Mouse (Mus musculus): Measurements from ENCODE around the gene Axin1. TPM values are rescaled to one million over a fixed set of nuclear protein-coding genes. Genes with fewer than 3 reads are reported as not detected.
"Not testable (repeated sequence)": the region's sequence is repeated elsewhere in the genome, so short reads cannot be mapped to it uniquely, and the experiment has no call there.

Axin1 gene
- total and polyA plus RNA-seq, 2 experiments from 2014 or later = 21.0 to 30.0 TPM

- Histone ChIP-seq H3K4me2 (ENCODE audit: low read depth, low read length, poor library complexity, severe bottlenecking) (no peak overlapping the region), H3K9ac (replicated peaks; ENCODE audit: low read length, poor library complexity, severe bottlenecking) (no peak overlapping the region)
These were observed 26.8 kb upstream of the Axin1 start for GRCm38 (mm10) chr17:26111722-26112121.

GRCm38 (mm10) chr17:26112751-26113150, 25.7 kb upstream of the Axin1 start:
- no peak overlapping the region for H3K27ac ChIP-seq (ENCODE audit: low read depth, low read length)
- WGBS = 18% methylated on average over 14 of the region's 14 CpGs

More at GRCm38 (mm10) chr17:26111722-26112121, 26.8 kb upstream of the Axin1 start:
- H3K36me3 ChIP-seq (ENCODE audit: insufficient read depth, low read length) = no peaks in the 10 kb centered on the region
- H3K27ac ChIP-seq (ENCODE audit: low read depth, low read length) = no peak overlapping the region
- DNase-seq (ENCODE audit: low spot score) (no peak), ATAC-seq (ENCODE audit: low FRiP score) (no peak)
- TF ChIP-seq CTCF (IDR thresholded peaks at IDR 0.05) = no peak
- no peaks in the 10 kb centered on the region for H3K9me3 ChIP-seq (ENCODE audit: low read length)
- WGBS = 22% methylated on average over 4 of the region's 4 CpGs
- peaks cover 21% of the 10 kb centered on the region; the same call in 1 of the 2 replicates for H3K27me3 ChIP-seq (ENCODE audit: insufficient read depth, low read length)
- no peaks in the 10 kb centered on the region for H3K4me1 ChIP-seq (ENCODE audit: insufficient read depth, low read length)
- H3K4me3 ChIP-seq (ENCODE audit: low read depth, low read length) = no peak overlapping the region

GRCm38 (mm10) chr17:26113181-26113948, 25.1 kb upstream of the Axin1 start, which contains the start of gene Tmem8:
Gene Tmem8 (plus strand): TSS chr17:26113299.
- Histone ChIP-seq H3K9me3 (ENCODE audit: low read length) (no peaks in the 10 kb centered on the region), H3K27me3 (ENCODE audit: insufficient read depth, low read length) (peaks cover 34% of the 10 kb centered on the region; the same call in 1 of the 2 replicates), H3K4me3 (ENCODE audit: low read depth, low read length) (peak within 1 kb of the TSS; percentile 74), H3K4me2 (ENCODE audit: low read depth, low read length, poor library complexity, severe bottlenecking) (peak within 1 kb of the TSS; percentile 93), H3K36me3 (ENCODE audit: insufficient read depth, low read length) (no peaks in the 10 kb centered on the region), H3K9ac (replicated peaks; ENCODE audit: low read length, poor library complexity, severe bottlenecking) (peak within 1 kb of the TSS; percentile 88), H3K27ac (ENCODE audit: low read depth, low read length) (peak within 1 kb of the TSS; percentile 51), H3K4me1 (ENCODE audit: insufficient read depth, low read length) (no peaks in the 10 kb centered on the region)
- TF ChIP-seq CTCF (IDR thresholded peaks at IDR 0.05) = peak; percentile 57
- ATAC-seq (ENCODE audit: low FRiP score) = peak; percentile 65; the same call in 1 of the 2 replicates
- DNase-seq (ENCODE audit: low spot score) = peak; percentile 72
- under 1% methylated on average over 56 of the region's 75 CpGs for WGBS

More at GRCm38 (mm10) chr17:26112751-26113150, 25.7 kb upstream of the Axin1 start:
- H3K9ac ChIP-seq (replicated peaks; ENCODE audit: low read length, poor library complexity, severe bottlenecking) = peak overlapping the region; percentile 88
- no peaks in the 10 kb centered on the region for H3K9me3 ChIP-seq (ENCODE audit: low read length)
- TF ChIP-seq CTCF (IDR thresholded peaks at IDR 0.05) = no peak
- no peaks in the 10 kb centered on the region for H3K36me3 ChIP-seq (ENCODE audit: insufficient read depth, low read length)
- ATAC-seq (ENCODE audit: low FRiP score) = no peak
- peak overlapping the region; percentile 93 for H3K4me2 ChIP-seq (ENCODE audit: low read depth, low read length, poor library complexity, severe bottlenecking)
- peak overlapping the region; percentile 74 for H3K4me3 ChIP-seq (ENCODE audit: low read depth, low read length)
- DNase-seq (ENCODE audit: low spot score) = no peak
- H3K4me1 ChIP-seq (ENCODE audit: insufficient read depth, low read length) = no peaks in the 10 kb centered on the region
- H3K27me3 ChIP-seq (ENCODE audit: insufficient read depth, low read length) = peaks cover 28% of the 10 kb centered on the region; the same call in 1 of the 2 replicates

- ATAC-seq (ENCODE audit: low FRiP score) (no peak), DNase-seq (ENCODE audit: low spot score) (no peak)
- Histone ChIP-seq H3K4me3 (ENCODE audit: low read depth, low read length) (peak overlapping the region; percentile 74), H3K27me3 (ENCODE audit: insufficient read depth, low read length) (peaks cover 34% of the 10 kb centered on the region; the same call in 1 of the 2 replicates), H3K36me3 (ENCODE audit: insufficient read depth, low read length) (no peaks in the 10 kb centered on the region), H3K27ac (ENCODE audit: low read depth, low read length) (no peak overlapping the region), H3K9me3 (ENCODE audit: low read length) (no peaks in the 10 kb centered on the region), H3K4me1 (ENCODE audit: insufficient read depth, low read length) (no peaks in the 10 kb centered on the region), H3K4me2 (ENCODE audit: low read depth, low read length, poor library complexity, severe bottlenecking) (peak overlapping the region; percentile 93), H3K9ac (replicated peaks; ENCODE audit: low read length, poor library complexity, severe bottlenecking) (peak overlapping the region; percentile 88)
- TF ChIP-seq CTCF (IDR thresholded peaks at IDR 0.05) = no peak
- WGBS = 11% methylated on average over 8 of the region's 8 CpGs
These were observed 24.4 kb upstream of the Axin1 start for GRCm38 (mm10) chr17:26114061-26114460.

- not testable (repeated sequence) for H3K9me3 ChIP-seq (ENCODE audit: low read length); H3K27ac ChIP-seq (ENCODE audit: low read depth, low read length); H3K4me2 ChIP-seq (ENCODE audit: low read depth, low read length, poor library complexity, severe bottlenecking); ATAC-seq (ENCODE audit: low FRiP score); H3K36me3 ChIP-seq (ENCODE audit: insufficient read depth, low read length); H3K4me1 ChIP-seq (ENCODE audit: insufficient read depth, low read length); H3K9ac ChIP-seq (replicated peaks; ENCODE audit: low read length, poor library complexity, severe bottlenecking); H3K4me3 ChIP-seq (ENCODE audit: low read depth, low read length); DNase-seq (ENCODE audit: low spot score)
- WGBS = 63% methylated on average over 7 of the region's 7 CpGs
- H3K27me3 ChIP-seq (ENCODE audit: insufficient read depth, low read length) = peaks cover 34% of the 10 kb centered on the region; the same call in 1 of the 2 replicates
- 0 out of 2 replicates have a peak, but pooled peaks have one; percentile 2 for TF ChIP-seq CTCF (IDR thresholded peaks at IDR 0.05)
These were observed 24.0 kb upstream of the Axin1 start for GRCm38 (mm10) chr17:26114461-26114860.
